Mouse (Mus musculus) A20 (cell line): Measurements from ENCODE around the gene Fam126a.

Experiments
- DNase-seq: peaks from one replicate; pipeline ENCODE4 v3.0.0-alpha.2; 2011; ENCODE audit warnings: low read depth, low spot score

Fam126a gene

DNA sequence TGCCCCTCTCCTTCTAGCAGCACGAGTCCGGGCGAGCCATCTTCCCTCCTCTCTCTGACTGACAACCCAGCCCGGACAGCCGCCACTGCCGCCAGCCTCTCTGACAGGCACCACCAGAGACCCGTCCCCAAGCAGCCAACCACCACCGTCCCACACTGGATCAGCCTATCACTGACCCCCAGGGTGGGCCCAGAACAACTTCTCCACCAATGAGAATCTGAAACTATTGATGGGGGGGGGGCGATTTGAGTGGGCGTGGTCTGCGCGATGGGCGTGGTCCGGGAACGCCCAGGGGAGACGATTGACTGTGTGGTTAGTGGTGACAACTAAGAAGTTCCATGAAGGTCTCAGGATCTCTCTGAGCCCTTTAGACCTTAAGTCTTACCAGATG is at the start of gene Fam126a:
Fam126a (minus strand) TSS at position 112 of the 391 bp plus-strand sequence.
- peak; percentile 96 for DNase-seq

DNA sequence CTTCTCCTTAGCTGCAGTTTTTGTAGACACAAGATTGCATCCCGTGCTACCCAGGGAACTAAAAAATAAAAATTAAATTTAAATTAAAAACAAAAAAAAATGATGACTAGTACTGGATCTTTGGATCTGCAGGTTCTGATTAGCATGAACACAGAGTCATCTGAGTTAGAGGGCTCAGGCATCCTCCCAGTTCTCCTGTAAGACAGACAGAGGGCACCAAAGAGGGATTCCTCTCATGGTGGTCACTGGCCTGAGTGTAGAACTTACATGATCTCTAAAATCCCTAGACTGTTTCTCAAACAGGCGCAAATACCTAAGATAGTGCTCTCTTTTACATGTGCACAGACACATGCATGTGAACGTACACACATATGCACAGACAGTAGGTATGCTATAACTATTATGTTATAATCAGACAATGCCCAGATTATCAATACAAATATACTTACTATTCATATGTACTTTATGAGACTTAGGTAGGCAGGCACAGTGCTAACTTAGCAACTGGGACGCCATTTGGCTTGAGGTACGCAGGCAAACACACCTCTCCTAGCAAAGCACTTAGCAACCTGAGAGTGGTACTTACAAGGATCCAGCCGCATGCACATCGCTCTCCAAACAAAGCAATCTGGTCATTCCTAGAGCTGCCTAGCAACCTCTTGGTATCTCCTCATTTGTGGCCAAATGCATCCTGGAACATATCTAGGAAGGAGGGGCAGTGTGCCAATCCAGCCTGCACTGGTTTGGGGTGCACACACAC is 48.1 kb upstream of the Fam126a start:
- DNase-seq: no peak

DNA sequence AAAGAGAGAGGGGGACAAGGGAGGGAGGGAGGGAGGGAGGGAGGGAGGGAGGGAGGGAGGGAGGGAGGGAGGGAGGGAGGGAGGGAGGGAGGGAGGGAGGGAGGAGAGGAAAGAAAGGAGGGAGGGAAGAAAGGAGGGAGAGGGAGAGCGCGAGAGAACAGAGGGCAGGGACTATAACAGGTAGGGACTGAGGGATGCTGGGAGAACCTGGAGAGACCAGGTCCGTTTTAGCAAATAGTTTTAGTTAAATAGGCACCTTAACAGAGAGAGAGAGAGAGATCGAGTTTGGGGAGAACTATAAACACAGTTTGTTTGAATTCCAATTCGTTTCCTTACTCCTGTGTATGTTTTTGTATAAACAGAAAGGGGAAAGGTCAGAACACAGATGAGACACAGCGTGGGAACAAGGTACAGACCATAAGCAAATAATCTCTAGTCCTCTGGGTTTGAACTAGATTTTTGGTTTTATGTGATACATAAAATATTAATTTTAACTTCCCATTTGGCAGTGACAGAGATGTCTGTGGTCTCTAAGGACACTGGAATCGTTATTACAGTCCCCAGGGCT is 47.3 kb upstream of the Fam126a start:
- no peak for DNase-seq

DNA sequence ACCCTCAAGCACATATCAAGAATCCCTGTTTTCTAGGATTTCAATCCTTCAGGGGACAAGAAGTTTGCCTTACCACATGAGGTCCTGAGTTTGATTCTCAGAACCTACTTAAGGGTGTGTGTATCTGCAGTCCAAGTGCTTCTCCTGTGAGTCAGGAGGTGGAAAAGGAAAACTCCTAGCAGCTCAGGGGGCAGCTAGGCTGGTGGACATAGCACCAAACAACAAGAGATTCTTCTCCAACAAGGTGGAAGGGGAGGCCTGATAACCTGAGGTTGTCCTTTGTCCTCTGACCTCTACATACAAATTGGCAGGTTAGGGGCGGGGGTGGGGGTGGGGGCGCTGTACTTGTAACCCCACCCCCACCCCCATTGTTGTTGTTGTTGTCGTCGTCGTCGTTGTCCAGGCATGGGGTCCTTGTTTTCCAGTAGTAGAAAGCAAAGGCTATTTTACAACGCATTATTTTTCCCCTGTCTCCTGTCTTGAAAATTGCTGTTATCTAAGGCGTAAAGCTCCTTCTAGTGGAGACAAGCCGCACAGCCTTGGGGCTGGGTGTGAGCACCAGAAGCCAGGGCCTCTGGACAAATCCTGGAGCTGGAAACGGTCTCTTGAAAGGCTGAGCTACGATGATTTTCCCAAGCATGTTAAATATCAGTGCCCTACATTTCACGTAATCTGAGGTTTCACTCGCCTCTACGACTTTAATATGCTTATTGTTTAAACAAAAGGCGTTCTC is 46.7 kb upstream of the Fam126a start:
- no peak for DNase-seq

DNA sequence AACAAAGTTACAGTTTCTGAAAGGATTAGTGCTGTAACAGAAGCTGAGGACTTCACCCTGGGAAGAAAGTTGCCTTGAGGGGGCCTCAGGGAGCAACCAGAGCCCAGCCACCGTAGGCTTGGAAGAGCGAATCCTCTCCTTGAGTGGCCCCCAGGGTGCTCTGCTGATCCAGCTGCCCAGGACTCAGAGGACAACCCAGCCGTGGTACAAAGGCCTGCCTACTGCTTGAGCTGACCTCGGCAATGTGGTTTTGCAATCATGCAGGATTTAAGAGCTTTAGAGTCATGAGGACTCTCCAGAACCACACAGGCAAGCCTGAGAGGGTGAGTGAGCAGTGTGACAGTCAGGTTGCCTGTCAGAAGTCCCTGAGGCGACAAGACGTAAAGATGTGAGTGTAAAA is 41.5 kb upstream of the Fam126a start:
- DNase-seq: no peak

- DNase-seq: no peak
Measured at GRCm38 (mm10) chr5:24068955-24069354, 38.5 kb upstream of the Fam126a start.

GRCm38 (mm10) chr5:24063545-24063944 is 33.1 kb upstream of the Fam126a start:
- no peak for DNase-seq

- DNase-seq: no peak
Measured at GRCm38 (mm10) chr5:24063034-24063433, 32.5 kb upstream of the Fam126a start.

DNA sequence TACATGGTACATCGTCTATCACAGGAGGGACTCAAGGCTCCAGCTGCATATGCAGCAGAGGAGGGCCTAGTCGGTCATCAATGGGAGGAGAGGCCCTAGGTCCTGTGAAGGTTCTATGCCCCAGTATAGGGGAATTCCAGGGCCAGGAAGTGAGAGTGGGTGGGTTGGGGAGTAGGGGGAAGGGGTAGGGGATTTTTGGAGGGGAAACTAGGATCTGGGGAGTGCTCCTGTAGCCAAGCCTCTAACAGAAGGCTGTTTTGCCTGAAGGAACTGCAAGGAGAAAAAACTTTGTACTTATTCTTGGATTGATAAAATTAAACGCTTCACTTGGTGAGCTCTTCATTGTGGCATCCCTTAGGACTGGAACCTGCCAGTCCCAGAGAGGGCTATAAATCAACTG is 30.5 kb upstream of the Fam126a start:
- no peak for DNase-seq

DNA sequence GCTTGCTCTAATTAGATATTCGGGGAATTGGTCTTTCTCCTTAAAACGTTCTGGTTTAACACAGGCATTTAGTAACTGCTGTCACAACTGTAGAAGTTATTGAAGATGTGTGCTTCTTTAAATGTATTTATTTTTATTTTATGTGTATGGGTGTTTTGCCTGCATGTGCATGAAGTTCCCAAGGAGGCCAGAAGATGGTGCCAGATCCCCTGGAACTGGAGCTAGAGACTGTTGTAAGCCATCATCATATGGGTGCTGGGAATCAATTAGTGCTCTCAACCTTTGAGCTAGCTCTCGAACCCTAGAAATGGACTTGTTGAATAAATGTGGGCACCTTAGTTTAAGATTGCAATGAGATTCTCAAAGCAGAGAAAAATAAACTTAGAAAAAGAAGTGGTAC is 27.1 kb upstream of the Fam126a start:
- DNase-seq: peak; percentile 44

DNA sequence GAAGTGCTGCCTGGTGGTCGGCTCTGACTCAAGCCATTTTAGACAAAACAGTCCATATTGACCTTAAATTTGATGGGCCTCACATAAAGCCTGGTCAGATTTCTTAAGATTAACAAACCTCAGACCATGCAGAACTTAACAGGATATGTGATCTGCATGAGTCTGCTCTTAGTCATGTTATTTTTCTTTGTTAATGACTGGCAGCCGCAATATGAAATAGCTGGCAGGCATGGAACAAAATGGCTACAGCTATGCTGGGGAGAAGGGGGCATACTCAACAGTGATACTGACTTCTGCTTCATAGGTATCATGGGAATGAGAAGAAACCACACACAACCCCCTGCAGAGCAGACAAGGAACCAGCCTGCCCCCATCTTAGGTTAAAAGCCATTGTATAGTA is 26.4 kb upstream of the Fam126a start:
- no peak for DNase-seq

DNA sequence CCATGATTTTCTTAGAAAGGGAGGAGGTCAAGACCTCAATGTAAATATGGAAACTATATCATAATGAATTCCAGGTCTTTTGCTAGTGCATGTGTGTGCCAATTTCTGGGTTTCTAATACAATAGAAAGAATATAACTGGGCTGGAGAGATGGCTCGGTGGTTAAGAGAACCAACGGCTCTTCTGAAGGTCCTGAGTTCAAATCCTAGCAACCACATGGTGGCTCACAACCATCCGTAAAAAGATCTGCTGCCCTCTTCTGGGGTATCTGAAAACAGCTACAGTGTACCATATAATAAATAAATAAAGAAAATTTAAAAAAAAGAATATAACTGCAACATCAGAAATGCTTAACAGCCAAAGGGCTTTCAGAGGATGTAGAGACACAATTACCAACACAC is 23.9 kb upstream of the Fam126a start:
- peak; percentile 26 for DNase-seq

DNA sequence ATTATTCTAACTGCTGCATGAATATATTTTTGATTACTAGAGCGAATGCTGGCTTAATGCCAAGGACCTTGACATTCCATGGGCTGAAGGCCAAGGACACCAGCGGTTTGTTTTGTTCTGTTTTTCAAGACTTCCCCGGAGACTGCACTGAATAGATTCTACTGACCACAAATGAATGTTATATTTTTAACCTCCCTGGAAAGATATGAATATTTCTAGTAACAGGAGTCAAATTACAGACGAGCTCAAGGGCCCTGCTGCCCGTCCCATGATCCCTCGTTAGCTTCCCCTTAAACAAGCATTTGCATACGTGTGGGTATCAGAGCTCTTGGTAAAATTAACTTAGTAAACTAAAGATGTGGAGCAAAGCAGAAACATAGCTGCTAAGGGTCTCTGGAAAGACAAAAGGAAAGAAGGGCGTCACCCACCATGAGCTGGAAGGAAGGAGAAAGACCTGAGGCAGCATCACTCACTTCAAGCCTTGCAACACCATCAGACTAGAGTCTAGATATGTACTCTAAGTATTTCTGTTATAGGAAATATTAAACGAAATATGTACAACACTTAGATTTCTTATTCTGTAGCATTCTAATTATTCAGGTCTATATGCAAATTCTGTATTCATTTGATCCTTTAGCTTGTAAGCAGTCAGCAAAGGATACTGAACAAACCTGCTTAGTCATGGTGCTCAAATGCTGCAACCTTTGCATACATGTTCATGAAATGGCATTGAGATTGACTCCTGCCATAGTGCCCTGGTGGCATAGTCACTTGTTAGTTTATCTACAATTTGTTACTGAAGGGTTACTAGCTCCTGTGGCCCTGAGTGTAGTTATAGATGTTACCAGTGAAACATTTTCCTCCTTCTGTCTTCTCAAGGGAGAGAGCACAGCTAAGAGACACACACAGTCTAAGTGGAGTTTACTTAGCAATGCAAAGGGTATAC is 23.0 kb upstream of the Fam126a start:
- peak; percentile 59 for DNase-seq

DNA sequence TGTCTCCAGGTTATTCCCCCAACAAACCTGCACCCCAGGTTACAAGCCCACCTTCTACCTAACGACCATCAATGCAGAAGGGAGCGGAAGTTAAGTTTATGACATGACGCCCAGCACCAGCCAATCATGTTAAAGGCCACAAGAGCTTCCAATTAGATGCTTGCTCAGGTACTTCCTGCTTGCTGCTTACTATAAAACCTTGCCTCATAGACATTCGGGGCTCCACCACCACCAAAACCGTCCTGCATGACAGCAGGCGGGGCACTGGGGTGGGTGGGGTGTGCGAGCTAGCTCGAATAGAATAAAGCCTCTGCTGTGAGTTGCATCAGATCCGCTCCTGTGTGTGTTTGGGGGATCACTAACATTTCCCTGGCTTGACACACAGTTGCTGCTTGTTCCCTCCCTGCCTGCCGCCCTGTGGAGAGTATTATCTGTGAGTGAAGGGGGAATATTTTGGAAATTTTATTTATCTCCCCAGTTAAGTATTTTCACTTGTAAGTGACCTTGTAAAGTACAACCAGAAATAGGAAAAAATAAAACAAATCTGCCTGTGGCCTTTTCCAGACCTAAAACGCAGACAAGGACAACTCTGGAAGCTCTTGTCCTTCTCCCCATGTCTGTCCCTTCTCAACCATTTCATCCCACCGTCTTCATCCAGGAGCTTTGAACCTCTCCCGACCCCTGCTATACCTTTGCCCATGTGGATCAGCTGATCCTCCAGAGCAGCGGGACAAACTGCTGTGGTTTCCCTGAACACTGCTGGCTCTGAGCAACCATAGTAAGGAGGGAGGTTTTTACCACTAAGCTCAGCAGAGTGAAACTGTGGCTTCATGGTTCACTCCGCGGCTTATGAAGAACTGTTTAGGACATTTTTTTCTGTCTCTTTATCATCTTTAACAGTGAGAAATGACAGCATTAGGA is 21.5 kb upstream of the Fam126a start:
- peak; percentile 78 for DNase-seq

GRCm38 (mm10) chr5:24047821-24048220 is 17.3 kb upstream of the Fam126a start:
- no peak for DNase-seq

DNA sequence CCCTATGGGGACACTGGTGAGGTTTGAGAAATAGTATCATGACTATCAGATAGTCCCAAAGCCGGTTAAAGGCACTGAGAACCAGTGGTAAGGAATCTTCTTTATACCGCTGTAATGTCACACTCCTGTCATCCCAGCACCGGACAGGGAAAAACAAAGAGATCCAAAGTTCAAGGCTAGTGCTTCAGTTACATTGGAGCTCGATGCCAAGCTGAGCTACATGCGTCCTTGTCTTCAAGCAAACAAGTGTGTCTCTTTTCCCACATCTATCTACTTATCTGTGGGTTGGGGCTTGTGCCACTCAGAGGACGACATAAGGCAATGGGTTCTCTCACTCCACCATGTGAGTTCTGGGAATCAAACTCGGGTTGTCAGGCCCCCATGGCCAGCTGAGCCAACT is 16.5 kb upstream of the Fam126a start:
- no peak for DNase-seq

- DNase-seq: no peak
Measured at GRCm38 (mm10) chr5:24045998-24046631, 15.6 kb upstream of the Fam126a start.

DNA sequence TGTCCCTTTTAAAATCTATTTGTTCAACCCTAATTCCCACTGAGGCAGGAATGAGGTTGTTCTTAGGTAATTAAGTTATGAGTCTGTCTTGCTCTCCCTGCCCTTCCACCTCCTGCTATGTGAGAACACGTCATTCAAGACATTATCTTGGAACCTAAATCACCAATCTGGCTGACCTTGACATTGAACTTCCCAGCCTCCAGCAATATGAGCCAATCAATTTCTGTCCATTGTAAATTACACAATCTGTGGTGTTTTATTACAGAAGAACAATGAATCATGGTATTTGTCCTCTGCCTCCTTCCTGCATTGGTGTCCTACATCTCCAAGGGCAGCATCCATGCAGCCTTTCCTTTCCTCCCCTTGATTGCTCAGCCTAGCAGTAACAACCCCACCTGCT is 13.9 kb upstream of the Fam126a start:
- no peak for DNase-seq

GRCm38 (mm10) chr5:24043367-24043766 is 12.9 kb upstream of the Fam126a start:
- DNase-seq: no peak

DNA sequence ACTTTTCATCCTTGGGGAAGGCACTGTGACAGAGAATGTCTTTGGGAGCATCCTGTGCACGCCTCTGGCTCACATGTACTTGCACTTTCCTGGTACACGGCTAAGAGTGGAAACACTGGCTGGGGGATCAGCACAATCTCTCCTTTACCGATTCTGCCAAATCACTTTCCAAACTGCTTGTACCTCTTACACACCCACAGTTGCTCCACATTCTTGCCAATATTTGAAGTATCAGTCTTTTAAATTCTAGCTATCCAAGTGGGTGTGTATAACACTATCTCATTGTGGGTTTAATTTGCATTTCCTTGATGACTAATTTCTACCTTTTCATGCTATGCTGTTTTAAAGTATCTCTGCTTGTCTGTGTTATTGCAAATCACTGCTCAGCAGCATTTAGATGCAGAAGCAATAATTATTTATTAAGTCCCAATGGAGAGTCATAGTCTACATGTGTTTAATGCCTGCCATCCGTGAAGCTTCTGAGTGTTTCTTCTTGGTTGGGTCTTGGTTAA is 10.9 kb upstream of the Fam126a start:
- DNase-seq: no peak
